Mouse (Mus musculus): ENCODE results near the gene Plac8. TPM values are rescaled to one million over a fixed set of nuclear protein-coding genes. Genes with fewer than 3 reads are reported as not detected.

Plac8 gene
- polyA plus RNA-seq, 1 experiment = 22.1 TPM

- Histone ChIP-seq H3K4me3 (ENCODE audit: low read depth, low read length) (no peak overlapping the region), H3K27me3 (ENCODE audit: control insufficient read depth, insufficient read depth, low read length, poor library complexity, severe bottlenecking) (no peaks in the 10 kb centered on the region), H3K27ac (ENCODE audit: insufficient read depth, low read length) (no peak overlapping the region), H3K4me1 (ENCODE audit: control insufficient read depth, insufficient read depth, low read length) (peaks cover 2% of the 10 kb centered on the region), H3K9ac (ENCODE audit: low read depth, poor library complexity, severe bottlenecking) (no peak overlapping the region), H3K9me3 (replicated peaks; ENCODE audit: control insufficient read depth, insufficient read depth, low read length, poor library complexity, severe bottlenecking) (no peaks in the 10 kb centered on the region), H3K36me3 (ENCODE audit: control insufficient read depth, insufficient read depth, low read length, poor library complexity, severe bottlenecking) (no peaks in the 10 kb centered on the region)
- no peak for TF ChIP-seq EP300 (IDR thresholded peaks at IDR 0.05; ENCODE audit: insufficient read depth, low read depth, low read length)
- TF ChIP-seq CTCF (IDR thresholded peaks at IDR 0.05; ENCODE audit: low read depth, low read length) = no peak
- no peak for TF ChIP-seq POLR2A (IDR thresholded peaks at IDR 0.05; ENCODE audit: insufficient read depth, low read length)
These were observed 1.2 kb upstream of the Plac8 start for GRCm38 (mm10) chr5:100573256-100573655.

GRCm38 (mm10) chr5:100570716-100571115 lies 1.3 kb downstream of the Plac8 start:
- H3K27ac ChIP-seq (ENCODE audit: insufficient read depth, low read length) = no peak overlapping the region
- TF ChIP-seq POLR2A (IDR thresholded peaks at IDR 0.05; ENCODE audit: insufficient read depth, low read length) (no peak), EP300 (IDR thresholded peaks at IDR 0.05; ENCODE audit: insufficient read depth, low read depth, low read length) (no peak), CTCF (IDR thresholded peaks at IDR 0.05; ENCODE audit: low read depth, low read length) (no peak)
- H3K4me1 ChIP-seq (ENCODE audit: control insufficient read depth, insufficient read depth, low read length) = peaks cover 2% of the 10 kb centered on the region
- H3K9me3 ChIP-seq (replicated peaks; ENCODE audit: control insufficient read depth, insufficient read depth, low read length, poor library complexity, severe bottlenecking) = no peaks in the 10 kb centered on the region
- no peaks in the 10 kb centered on the region for H3K36me3 ChIP-seq (ENCODE audit: control insufficient read depth, insufficient read depth, low read length, poor library complexity, severe bottlenecking)
- H3K4me3 ChIP-seq (ENCODE audit: low read depth, low read length) = no peak overlapping the region
- H3K27me3 ChIP-seq (ENCODE audit: control insufficient read depth, insufficient read depth, low read length, poor library complexity, severe bottlenecking) = no peaks in the 10 kb centered on the region
- H3K9ac ChIP-seq (ENCODE audit: low read depth, poor library complexity, severe bottlenecking) = no peak overlapping the region

GRCm38 (mm10) chr5:100569997-100570595 lies 1.9 kb downstream of the Plac8 start:
- no peaks in the 10 kb centered on the region for H3K36me3 ChIP-seq (ENCODE audit: control insufficient read depth, insufficient read depth, low read length, poor library complexity, severe bottlenecking)
- no peaks in the 10 kb centered on the region for H3K27me3 ChIP-seq (ENCODE audit: control insufficient read depth, insufficient read depth, low read length, poor library complexity, severe bottlenecking)
- peaks cover 2% of the 10 kb centered on the region for H3K4me1 ChIP-seq (ENCODE audit: control insufficient read depth, insufficient read depth, low read length)
- H3K27ac ChIP-seq (ENCODE audit: insufficient read depth, low read length) = no peak overlapping the region
- no peak overlapping the region for H3K9ac ChIP-seq (ENCODE audit: low read depth, poor library complexity, severe bottlenecking)
- no peak for TF ChIP-seq POLR2A (IDR thresholded peaks at IDR 0.05; ENCODE audit: insufficient read depth, low read length)
- no peak for TF ChIP-seq EP300 (IDR thresholded peaks at IDR 0.05; ENCODE audit: insufficient read depth, low read depth, low read length)
- TF ChIP-seq CTCF (IDR thresholded peaks at IDR 0.05; ENCODE audit: low read depth, low read length) = no peak
- H3K9me3 ChIP-seq (replicated peaks; ENCODE audit: control insufficient read depth, insufficient read depth, low read length, poor library complexity, severe bottlenecking) = no peaks in the 10 kb centered on the region
- no peak overlapping the region for H3K4me3 ChIP-seq (ENCODE audit: low read depth, low read length)

- Histone ChIP-seq H3K4me3 (ENCODE audit: low read depth, low read length) (peak overlapping the region; percentile 5), H3K9ac (ENCODE audit: low read depth, poor library complexity, severe bottlenecking) (no peak overlapping the region), H3K27me3 (ENCODE audit: control insufficient read depth, insufficient read depth, low read length, poor library complexity, severe bottlenecking) (no peaks in the 10 kb centered on the region)
These were observed 2.7 kb downstream of the Plac8 start for GRCm38 (mm10) chr5:100569250-100569934.

GRCm38 (mm10) chr5:100568802-100569201 lies 3.2 kb downstream of the Plac8 start:
- TF ChIP-seq EP300 (IDR thresholded peaks at IDR 0.05; ENCODE audit: insufficient read depth, low read depth, low read length) (no peak), CTCF (IDR thresholded peaks at IDR 0.05; ENCODE audit: low read depth, low read length) (no peak), POLR2A (IDR thresholded peaks at IDR 0.05; ENCODE audit: insufficient read depth, low read length) (no peak)
- peaks cover 2% of the 10 kb centered on the region for H3K4me1 ChIP-seq (ENCODE audit: control insufficient read depth, insufficient read depth, low read length)
- H3K36me3 ChIP-seq (ENCODE audit: control insufficient read depth, insufficient read depth, low read length, poor library complexity, severe bottlenecking) = no peaks in the 10 kb centered on the region
- no peak overlapping the region for H3K27ac ChIP-seq (ENCODE audit: insufficient read depth, low read length)
- H3K9me3 ChIP-seq (replicated peaks; ENCODE audit: control insufficient read depth, insufficient read depth, low read length, poor library complexity, severe bottlenecking) = no peaks in the 10 kb centered on the region
- no peaks in the 10 kb centered on the region for H3K27me3 ChIP-seq (ENCODE audit: control insufficient read depth, insufficient read depth, low read length, poor library complexity, severe bottlenecking)
- H3K4me3 ChIP-seq (ENCODE audit: low read depth, low read length) = no peak overlapping the region
- no peak overlapping the region for H3K9ac ChIP-seq (ENCODE audit: low read depth, poor library complexity, severe bottlenecking)

More at GRCm38 (mm10) chr5:100569250-100569934, 2.7 kb downstream of the Plac8 start:
- no peaks in the 10 kb centered on the region for H3K9me3 ChIP-seq (replicated peaks; ENCODE audit: control insufficient read depth, insufficient read depth, low read length, poor library complexity, severe bottlenecking)
- no peaks in the 10 kb centered on the region for H3K36me3 ChIP-seq (ENCODE audit: control insufficient read depth, insufficient read depth, low read length, poor library complexity, severe bottlenecking)
- H3K27ac ChIP-seq (ENCODE audit: insufficient read depth, low read length) = no peak overlapping the region
- TF ChIP-seq POLR2A (IDR thresholded peaks at IDR 0.05; ENCODE audit: insufficient read depth, low read length) = no peak
- 0 out of 2 replicates have a peak, but pooled peaks have one; percentile 15 for TF ChIP-seq EP300 (IDR thresholded peaks at IDR 0.05; ENCODE audit: insufficient read depth, low read depth, low read length)
- H3K4me1 ChIP-seq (ENCODE audit: control insufficient read depth, insufficient read depth, low read length) = peaks cover 2% of the 10 kb centered on the region

GRCm38 (mm10) chr5:100568177-100568576 lies 3.9 kb downstream of the Plac8 start:
- TF ChIP-seq POLR2A (IDR thresholded peaks at IDR 0.05; ENCODE audit: insufficient read depth, low read length) = no peak
- no peak for TF ChIP-seq CTCF (IDR thresholded peaks at IDR 0.05; ENCODE audit: low read depth, low read length)
- TF ChIP-seq EP300 (IDR thresholded peaks at IDR 0.05; ENCODE audit: insufficient read depth, low read depth, low read length) = no peak
- Histone ChIP-seq H3K9me3 (replicated peaks; ENCODE audit: control insufficient read depth, insufficient read depth, low read length, poor library complexity, severe bottlenecking) (no peaks in the 10 kb centered on the region), H3K4me3 (ENCODE audit: low read depth, low read length) (no peak overlapping the region), H3K4me1 (ENCODE audit: control insufficient read depth, insufficient read depth, low read length) (peaks cover 2% of the 10 kb centered on the region), H3K9ac (ENCODE audit: low read depth, poor library complexity, severe bottlenecking) (no peak overlapping the region), H3K27me3 (ENCODE audit: control insufficient read depth, insufficient read depth, low read length, poor library complexity, severe bottlenecking) (no peaks in the 10 kb centered on the region), H3K36me3 (ENCODE audit: control insufficient read depth, insufficient read depth, low read length, poor library complexity, severe bottlenecking) (no peaks in the 10 kb centered on the region), H3K27ac (ENCODE audit: insufficient read depth, low read length) (no peak overlapping the region)

All from ES-Bruce4 (cell line).